Mouse (Mus musculus): Measurements from ENCODE around the gene A230050P20Rik. TPM values are rescaled to one million over a fixed set of nuclear protein-coding genes. Genes with fewer than 3 reads are reported as not detected.

The A230050P20Rik gene
- polyA plus RNA-seq, 1 experiment from 2014 or later = 6.9 TPM

DNA sequence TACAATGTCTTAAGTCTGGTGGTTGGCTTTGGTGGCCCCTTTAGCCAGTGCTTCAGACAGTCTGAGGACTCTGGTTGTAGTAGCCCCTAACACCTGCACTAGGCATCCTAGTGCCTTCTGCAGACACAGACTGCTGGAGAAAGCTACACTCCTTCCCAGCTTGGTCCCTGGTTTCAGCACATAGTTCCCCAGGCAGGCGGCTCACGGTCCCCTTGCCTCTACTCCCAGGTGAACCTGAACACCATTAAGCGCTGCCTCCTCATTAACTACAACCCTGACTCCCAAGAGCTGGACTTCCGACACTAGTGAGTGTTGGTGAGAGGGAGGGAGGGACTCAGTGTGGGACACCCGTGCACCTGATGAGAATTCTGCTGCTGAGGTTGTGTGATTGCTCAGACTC lies 22.0 kb downstream of the A230050P20Rik start:
- TF ChIP-seq CTCF (IDR thresholded peaks at IDR 0.05; ENCODE audit: low read depth) = no peak
- no peak for TF ChIP-seq EP300 (optimal IDR thresholded peaks at IDR 0.05)
- Histone ChIP-seq H3K4me3 (ENCODE audit: low read depth, low read length) (no peak overlapping the region), H3K4me1 (replicated peaks; ENCODE audit: control insufficient read depth, insufficient read depth) (no peaks in the 10 kb centered on the region; the same call in 1 of the 2 replicates), H3K9me3 (ENCODE audit: control insufficient read depth, low read length) (no peaks in the 10 kb centered on the region), H3K4me2 (replicated peaks; ENCODE audit: low read depth) (no peak overlapping the region), H3K9ac (ENCODE audit: low read length) (no peak overlapping the region), H3K27me3 (ENCODE audit: control insufficient read depth, insufficient read depth, low read length) (no peaks in the 10 kb centered on the region), H3K27ac (replicated peaks) (no peak overlapping the region), H3K36me3 (ENCODE audit: control insufficient read depth, insufficient read depth, low read length) (peaks cover 39% of the 10 kb centered on the region)
- ATAC-seq (ENCODE audit: low FRiP score, low TSS enrichment) (no peak), DNase-seq (ENCODE audit: low spot score) (no peak)
- 93% methylated on average over 5 of the region's 5 CpGs for WGBS

GRCm38 (mm10) chr9:20891339-20892103 lies 23.1 kb downstream of the A230050P20Rik start:
- H3K9ac ChIP-seq (ENCODE audit: low read length) = no peak overlapping the region
- no peak overlapping the region for H3K4me2 ChIP-seq (replicated peaks; ENCODE audit: low read depth)
- 68% methylated on average over 26 of the region's 26 CpGs for WGBS
- H3K27ac ChIP-seq (replicated peaks) = no peak overlapping the region
- DNase-seq (ENCODE audit: low spot score) = no peak
- H3K4me1 ChIP-seq (replicated peaks; ENCODE audit: control insufficient read depth, insufficient read depth) = no peaks in the 10 kb centered on the region; the same call in 1 of the 2 replicates
- no peaks in the 10 kb centered on the region for H3K27me3 ChIP-seq (ENCODE audit: control insufficient read depth, insufficient read depth, low read length)
- peaks cover 48% of the 10 kb centered on the region for H3K36me3 ChIP-seq (ENCODE audit: control insufficient read depth, insufficient read depth, low read length)
- ATAC-seq (ENCODE audit: low FRiP score, low TSS enrichment) = no peak
- TF ChIP-seq CTCF (IDR thresholded peaks at IDR 0.05; ENCODE audit: low read depth) = no peak
- no peak for TF ChIP-seq EP300 (optimal IDR thresholded peaks at IDR 0.05)
- H3K9me3 ChIP-seq (ENCODE audit: control insufficient read depth, low read length) = no peaks in the 10 kb centered on the region
- H3K4me3 ChIP-seq (ENCODE audit: low read depth, low read length) = no peak overlapping the region

GRCm38 (mm10) chr9:20892104-20892653 lies 23.7 kb downstream of the A230050P20Rik start:
- TF ChIP-seq EP300 (optimal IDR thresholded peaks at IDR 0.05) (no peak), CTCF (IDR thresholded peaks at IDR 0.05; ENCODE audit: low read depth) (no peak)
- H3K36me3 ChIP-seq (ENCODE audit: control insufficient read depth, insufficient read depth, low read length) = peaks cover 48% of the 10 kb centered on the region
- H3K27ac ChIP-seq (replicated peaks) = no peak overlapping the region

DNA sequence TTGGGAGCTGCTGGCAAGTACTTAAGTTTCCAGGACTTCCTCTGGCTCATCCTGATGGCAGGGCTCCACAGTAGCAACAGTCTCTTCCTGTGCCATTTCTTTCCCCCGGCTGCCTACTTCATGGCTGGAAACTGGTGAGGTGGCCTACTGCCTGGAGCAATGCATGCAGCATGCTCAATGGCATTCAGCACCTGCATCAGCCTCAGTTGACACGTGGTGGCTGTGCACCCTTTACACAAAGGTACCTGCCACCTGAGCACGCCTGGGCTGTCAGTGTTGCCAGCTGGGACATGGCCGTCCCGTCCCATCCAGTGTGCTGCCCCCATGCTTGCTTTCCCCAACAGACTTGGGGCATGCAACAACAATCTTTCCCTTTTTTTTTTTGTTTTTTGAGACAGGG lies 24.6 kb downstream of the A230050P20Rik start:
- Histone ChIP-seq H3K4me2 (replicated peaks; ENCODE audit: low read depth) (no peak overlapping the region), H3K36me3 (ENCODE audit: control insufficient read depth, insufficient read depth, low read length) (peaks cover 48% of the 10 kb centered on the region), H3K9ac (ENCODE audit: low read length) (no peak overlapping the region), H3K4me3 (ENCODE audit: low read depth, low read length) (no peak overlapping the region), H3K27ac (replicated peaks) (no peak overlapping the region), H3K4me1 (replicated peaks; ENCODE audit: control insufficient read depth, insufficient read depth) (peaks cover 4% of the 10 kb centered on the region; the same call in 1 of the 2 replicates), H3K9me3 (ENCODE audit: control insufficient read depth, low read length) (no peaks in the 10 kb centered on the region), H3K27me3 (ENCODE audit: control insufficient read depth, insufficient read depth, low read length) (no peaks in the 10 kb centered on the region)
- 63% methylated on average over 5 of the region's 5 CpGs for WGBS
- TF ChIP-seq EP300 (optimal IDR thresholded peaks at IDR 0.05) (no peak), CTCF (IDR thresholded peaks at IDR 0.05; ENCODE audit: low read depth) (no peak)
- no peak for ATAC-seq (ENCODE audit: low FRiP score, low TSS enrichment)
- DNase-seq (ENCODE audit: low spot score) = no peak

More at GRCm38 (mm10) chr9:20892104-20892653, 23.7 kb downstream of the A230050P20Rik start:
- Histone ChIP-seq H3K9me3 (ENCODE audit: control insufficient read depth, low read length) (no peaks in the 10 kb centered on the region), H3K27me3 (ENCODE audit: control insufficient read depth, insufficient read depth, low read length) (no peaks in the 10 kb centered on the region), H3K4me2 (replicated peaks; ENCODE audit: low read depth) (no peak overlapping the region), H3K4me1 (replicated peaks; ENCODE audit: control insufficient read depth, insufficient read depth) (no peaks in the 10 kb centered on the region; the same call in 1 of the 2 replicates), H3K9ac (ENCODE audit: low read length) (no peak overlapping the region), H3K4me3 (ENCODE audit: low read depth, low read length) (no peak overlapping the region)
- WGBS = 48% methylated on average over 5 of the region's 5 CpGs
- DNase-seq (ENCODE audit: low spot score) (no peak), ATAC-seq (ENCODE audit: low FRiP score, low TSS enrichment) (no peak)

- peaks cover 48% of the 10 kb centered on the region for H3K36me3 ChIP-seq (ENCODE audit: control insufficient read depth, insufficient read depth, low read length)
- H3K27me3 ChIP-seq (ENCODE audit: control insufficient read depth, insufficient read depth, low read length) = no peaks in the 10 kb centered on the region
- peaks cover 4% of the 10 kb centered on the region; the same call in 1 of the 2 replicates for H3K4me1 ChIP-seq (replicated peaks; ENCODE audit: control insufficient read depth, insufficient read depth)
- ATAC-seq (ENCODE audit: low FRiP score, low TSS enrichment) (no peak), DNase-seq (ENCODE audit: low spot score) (no peak)
- WGBS = 78% methylated on average over 13 of the region's 13 CpGs
- H3K4me2 ChIP-seq (replicated peaks; ENCODE audit: low read depth) = no peak overlapping the region
- H3K9me3 ChIP-seq (ENCODE audit: control insufficient read depth, low read length) = no peaks in the 10 kb centered on the region
- H3K9ac ChIP-seq (ENCODE audit: low read length) = no peak overlapping the region
- H3K4me3 ChIP-seq (ENCODE audit: low read depth, low read length) = no peak overlapping the region
- TF ChIP-seq CTCF (IDR thresholded peaks at IDR 0.05; ENCODE audit: low read depth) (no peak), EP300 (optimal IDR thresholded peaks at IDR 0.05) (no peak)
- H3K27ac ChIP-seq (replicated peaks) = no peak overlapping the region
Observed at GRCm38 (mm10) chr9:20893590-20894343, 25.3 kb downstream of the A230050P20Rik start.

Measured in stomach, postnatal 0 days (tissue).